Mouse (Mus musculus) ES-E14 (cell line): ENCODE data around the gene Dclre1b. TPM values are rescaled to one million over a fixed set of nuclear protein-coding genes. Genes with fewer than 3 reads are reported as not detected.
A peak's percentile ranks its signal among the peaks of the same experiment; 100 is the strongest.
"Not testable (repeated sequence)": the region's sequence is repeated elsewhere in the genome, so short reads cannot be mapped to it uniquely, and the experiment has no call there.

Experiments used
- DNase-seq: peaks from one replicate; pipeline ENCODE4 v3.0.0-alpha.2; 2013; ENCODE audit warnings: low read depth, low spot score
- H3K27ac ChIP-seq: 2 replicates; pipeline ENCODE4 v1.5.1; 2012; ENCODE audit warnings: low read depth, mild to moderate bottlenecking, low read length, moderate library complexity, mixed read lengths; ENCODE audit not compliant: poor library complexity, insufficient read depth, severe bottlenecking
- H3K36me3 ChIP-seq: 2 replicates; pipeline ENCODE4 v1.6.1; 2012; ENCODE audit warnings: mild to moderate bottlenecking, low read length, moderate library complexity, mixed read lengths; ENCODE audit not compliant: control insufficient read depth, poor library complexity, insufficient read depth, severe bottlenecking
- H3K4me1 ChIP-seq, 2 experiments: fragments of 150-350 bp in 1 of 2; sonication (generic) in 1 of 2; 2 replicates each; pipeline ENCODE4 v1.6.1; 2012; ENCODE audit warnings: low read length in 2 of 2, mild to moderate bottlenecking in 1 of 2, mixed read lengths in 1 of 2; ENCODE audit not compliant: control insufficient read depth in 2 of 2, insufficient read depth in 2 of 2, poor library complexity in 1 of 2
- H3K4me3 ChIP-seq, 2 experiments: fragments of 150-350 bp in 1 of 2; sonication (generic) in 1 of 2; 2 replicates each; pipeline ENCODE4 v1.5.1; 2012; ENCODE audit warnings: low read length in 2 of 2, low read depth in 1 of 2, mild to moderate bottlenecking in 1 of 2, mixed read lengths in 1 of 2; ENCODE audit not compliant: insufficient read depth in 1 of 2, poor library complexity in 1 of 2, severe bottlenecking in 1 of 2
- H3K9ac ChIP-seq: 2 replicates; pipeline ENCODE4 v1.6.1; 2012; ENCODE audit warnings: low read depth, mild to moderate bottlenecking, low read length, mixed read lengths; ENCODE audit not compliant: poor library complexity, insufficient read depth, severe bottlenecking
- H3K9me3 ChIP-seq: fragments of 150-350 bp; sonication (generic); 2 replicates; pipeline ENCODE4 v1.6.1; 2012; ENCODE audit warnings: low read depth, mild to moderate bottlenecking, low read length; ENCODE audit not compliant: control insufficient read depth, insufficient read depth
- CHD2 ChIP-seq: IDR thresholded peaks from 2 replicates; pipeline ENCODE4 v1.6.1; 2014; ENCODE audit warnings: mild to moderate bottlenecking, low read depth, low read length, inconsistent platforms
- HCFC1 ChIP-seq: IDR thresholded peaks from 2 replicates; pipeline ENCODE4 v1.6.1; 2012; ENCODE audit warnings: low read length, inconsistent platforms, borderline replicate concordance; ENCODE audit not compliant: insufficient read depth
- MAFK ChIP-seq: IDR thresholded peaks from 2 replicates; pipeline ENCODE4 v1.6.1; 2014; ENCODE audit warnings: mild to moderate bottlenecking, low read depth, low read length, inconsistent platforms; ENCODE audit not compliant: insufficient read depth
- ZC3H11A ChIP-seq: IDR thresholded peaks from 2 replicates; pipeline ENCODE4 v1.6.1; 2012; ENCODE audit warnings: low read depth, mild to moderate bottlenecking, inconsistent platforms, low read length, borderline replicate concordance
- ZNF384 ChIP-seq: IDR thresholded peaks from 2 replicates; pipeline ENCODE4 v1.6.1; 2012; ENCODE audit warnings: low read depth, low read length, inconsistent platforms
- in situ Hi-C, 2 experiments: fragments of 600-800 bp; cut with MboI; formaldehyde crosslinking; loops; one replicate each; pipeline ENCODE4 v1.15.1; 2025; ENCODE audit warnings: low sequenced_read_pairs in 2 of 2, inconsistent platforms in 1 of 2; ENCODE audit not compliant: unreplicated experiment in 2 of 2
- total RNA-seq: library from RNA; depleted of rRNA; stranded (reverse); fragments of 300-350 nt; gene quantifications from 2 replicates; pipeline ENCODE4 v1.2.3, GENCODE M21; 2012

The Dclre1b gene
- total RNA-seq, 1 experiment = 8.2 TPM

DNA sequence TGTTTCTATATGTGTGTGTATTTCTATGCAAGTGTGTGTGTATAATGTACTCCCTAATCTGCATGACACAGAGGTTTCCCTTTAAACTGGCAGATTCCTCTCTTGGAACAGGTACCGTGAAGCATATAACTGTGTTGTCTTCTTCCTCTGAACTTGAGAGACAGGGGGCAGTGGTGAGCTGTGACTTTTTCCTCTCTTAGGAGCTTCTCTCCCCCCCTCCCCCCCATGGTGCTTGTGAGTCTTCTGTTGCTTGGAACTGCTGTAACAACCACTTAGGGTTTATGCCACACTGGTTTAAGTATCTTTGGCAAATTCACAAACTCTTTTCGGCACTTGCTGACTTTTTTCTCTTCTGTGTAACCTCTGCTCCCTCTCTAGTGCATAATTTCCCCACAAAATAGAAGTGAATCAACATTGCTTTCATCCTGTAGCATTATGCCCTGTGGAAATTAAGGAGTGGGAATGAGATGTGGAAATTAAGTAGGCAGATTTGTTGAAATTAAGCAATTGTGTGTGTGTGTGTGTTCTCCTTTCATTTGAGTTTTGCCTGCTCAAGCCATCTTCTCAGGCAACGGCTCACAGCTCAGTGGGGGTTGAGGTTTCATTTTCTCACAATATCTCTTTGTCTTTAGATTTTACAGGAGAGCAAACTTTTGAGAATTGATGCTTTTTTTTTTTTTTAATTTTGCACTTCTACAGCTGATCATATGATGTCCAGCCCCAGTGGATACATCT lies 43.5 kb upstream of the Dclre1b start:
- in situ Hi-C loops = no loop called here
- TF ChIP-seq CHD2 (no peak), ZNF384 (no peak), HCFC1 (no peak), ZC3H11A (no peak)
- H3K4me1 ChIP-seq = peaks cover 0 to 3% of the 10 kb centered on the region in 2 experiments; a peak in 2 of 4 replicates
- no peak overlapping the region for H3K9ac ChIP-seq
- no peaks in the 10 kb centered on the region for H3K9me3 ChIP-seq
- no peak overlapping the region for H3K27ac ChIP-seq
- H3K4me3 ChIP-seq = no peak overlapping the region
- peak; percentile 81 for DNase-seq
- no peaks in the 10 kb centered on the region for H3K36me3 ChIP-seq

DNA sequence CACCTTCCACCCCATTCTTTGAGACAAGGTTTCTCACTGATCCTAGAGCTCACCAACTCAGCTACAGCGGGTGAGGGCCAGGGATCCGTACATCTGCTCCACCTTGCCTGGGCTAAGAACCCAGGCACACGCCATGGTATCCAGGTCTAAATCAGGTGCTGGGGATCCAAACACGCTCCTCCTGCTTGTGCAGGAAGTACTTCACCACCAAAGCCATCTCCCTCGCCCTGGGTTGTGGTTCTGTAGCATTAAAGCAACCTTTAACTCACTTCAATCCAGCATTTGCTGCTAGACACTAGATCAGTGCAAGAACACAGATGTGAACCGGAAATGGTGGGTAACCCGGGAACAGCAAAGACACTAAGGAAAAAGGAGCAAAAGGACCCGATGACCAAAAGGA lies 42.6 kb upstream of the Dclre1b start:
- Histone ChIP-seq H3K27ac (no peak overlapping the region), H3K4me3 (no peak overlapping the region), H3K36me3 (no peaks in the 10 kb centered on the region), H3K4me1 (peaks cover 0 to 3% of the 10 kb centered on the region in 2 experiments; a peak in 2 of 4 replicates), H3K9ac (no peak overlapping the region), H3K9me3 (no peaks in the 10 kb centered on the region)
- in situ Hi-C loops = no loop called here
- no peak for DNase-seq
- TF ChIP-seq HCFC1 (no peak), ZNF384 (no peak), ZC3H11A (no peak), CHD2 (no peak), MAFK (no peak)

DNA sequence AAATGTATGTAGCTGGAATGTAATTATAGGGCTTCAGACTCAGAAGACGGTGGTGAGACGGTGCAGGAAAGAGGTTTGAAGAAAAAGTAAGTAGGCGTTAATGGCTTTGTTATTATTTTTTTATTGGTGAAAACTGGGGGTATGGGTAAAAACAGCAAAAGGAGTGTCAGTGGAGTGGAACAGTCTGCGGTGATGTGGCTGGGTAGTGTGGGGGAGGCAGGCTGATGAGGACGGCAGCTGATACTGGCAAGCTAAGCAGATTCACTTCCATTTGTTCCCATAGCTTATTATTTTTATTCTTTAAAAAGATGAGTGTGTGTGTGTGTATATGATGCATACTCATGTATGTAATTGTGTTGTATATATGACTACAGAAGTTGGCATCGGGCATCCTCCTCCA lies 42.2 kb upstream of the Dclre1b start:
- TF ChIP-seq ZNF384 = no peak
- TF ChIP-seq HCFC1 = no peak
- TF ChIP-seq MAFK = no peak
- TF ChIP-seq ZC3H11A = no peak
- TF ChIP-seq CHD2 = no peak
- no peak overlapping the region for H3K9ac ChIP-seq
- in situ Hi-C loops = no loop called here
- no peaks in the 10 kb centered on the region for H3K9me3 ChIP-seq
- peaks cover 0 to 3% of the 10 kb centered on the region in 2 experiments; a peak in 2 of 4 replicates for H3K4me1 ChIP-seq
- H3K36me3 ChIP-seq = no peaks in the 10 kb centered on the region
- no peak overlapping the region for H3K27ac ChIP-seq
- no peak for DNase-seq
- H3K4me3 ChIP-seq = no peak overlapping the region

DNA sequence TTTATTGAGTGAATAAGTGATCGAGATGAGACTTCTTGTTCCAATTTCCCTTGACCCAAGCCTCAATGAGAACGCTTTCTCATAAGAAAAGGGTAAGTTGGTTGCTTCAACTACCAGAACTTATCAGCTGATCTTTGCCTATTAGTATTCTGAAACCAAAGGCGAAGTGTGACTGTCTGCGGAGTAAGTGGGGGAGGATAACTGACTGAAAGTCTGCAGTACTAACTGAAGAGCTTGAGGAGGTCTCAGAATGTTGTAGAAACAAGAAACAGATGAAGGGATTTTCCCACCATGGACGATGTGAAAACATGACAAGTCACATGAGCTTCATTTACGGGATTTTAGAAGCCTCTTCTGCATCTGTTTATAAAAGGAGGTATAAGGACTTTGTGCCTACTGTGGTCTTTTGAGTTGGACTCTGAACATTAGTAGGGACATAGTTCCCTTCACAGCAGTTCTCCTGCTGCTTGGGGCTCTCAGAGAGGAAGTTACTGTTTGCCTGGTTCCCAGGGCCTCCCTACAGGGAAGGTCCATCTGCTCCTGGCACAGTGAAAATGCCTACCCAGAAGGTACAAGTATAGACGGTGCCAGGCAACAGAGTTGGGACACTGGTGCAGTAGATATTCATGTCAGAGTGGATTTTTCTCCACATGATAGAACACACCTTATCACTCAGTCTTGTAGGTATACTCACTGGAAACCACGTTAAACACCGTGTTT lies 41.6 kb upstream of the Dclre1b start:
- H3K9ac ChIP-seq = no peak overlapping the region
- in situ Hi-C loops = no loop called here
- no peaks in the 10 kb centered on the region for H3K9me3 ChIP-seq
- DNase-seq = peak; percentile 46
- no peak overlapping the region for H3K27ac ChIP-seq
- H3K4me1 ChIP-seq = peaks cover 0 to 3% of the 10 kb centered on the region in 2 experiments; a peak in 2 of 4 replicates
- H3K4me3 ChIP-seq = no peak overlapping the region
- no peak for TF ChIP-seq ZC3H11A
- TF ChIP-seq HCFC1 = no peak
- TF ChIP-seq MAFK = no peak
- TF ChIP-seq ZNF384 = no peak
- TF ChIP-seq CHD2 = no peak; the same call in 1 of the 2 replicates
- no peaks in the 10 kb centered on the region for H3K36me3 ChIP-seq

DNA sequence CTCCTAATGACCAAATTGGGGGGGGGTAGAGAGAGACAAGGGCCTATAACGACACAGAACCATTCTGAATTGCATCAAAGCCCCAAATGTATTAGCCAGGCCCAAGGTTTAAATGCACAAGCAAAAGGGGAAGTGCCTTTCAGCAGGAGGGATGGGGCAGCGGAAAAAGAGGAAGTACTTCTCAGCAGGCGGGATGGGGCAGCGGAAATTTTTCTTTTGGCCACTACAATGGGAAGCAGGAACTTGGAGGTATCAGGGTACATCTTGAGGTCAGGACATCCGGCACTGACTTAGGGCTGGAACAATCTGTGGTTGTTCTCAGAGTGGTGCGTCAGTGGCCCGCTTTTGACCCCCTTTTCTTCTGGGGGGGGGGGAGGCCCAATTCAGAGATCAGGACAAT lies 31.7 kb upstream of the Dclre1b start:
- H3K4me1 ChIP-seq, H3K36me3 ChIP-seq, in situ Hi-C loops, H3K9me3 ChIP-seq, H3K9ac ChIP-seq, DNase-seq, H3K4me3 ChIP-seq: not testable (repeated sequence)
- peak overlapping the region; percentile 29 for H3K27ac ChIP-seq

DNA sequence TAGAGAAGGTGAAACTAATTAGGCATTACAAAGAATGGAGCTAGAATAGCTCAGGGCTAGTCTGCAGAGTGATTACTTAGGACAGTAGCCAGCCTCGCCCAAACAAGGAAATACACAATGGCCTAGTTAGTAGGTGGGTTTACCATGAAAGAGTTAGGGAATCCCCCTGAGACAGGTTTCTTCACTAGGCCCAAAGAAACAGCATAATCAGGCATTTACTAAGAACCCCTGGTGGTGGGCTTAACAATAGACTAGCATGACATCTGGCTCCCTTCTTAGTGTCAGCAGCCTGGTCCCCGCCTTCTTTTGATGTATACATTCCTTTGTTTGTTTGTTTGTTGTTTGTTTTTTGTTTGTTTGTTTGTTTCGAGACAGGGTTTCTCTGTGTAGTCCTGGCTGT lies 31.0 kb upstream of the Dclre1b start:
- DNase-seq, H3K9ac ChIP-seq, H3K4me3 ChIP-seq, H3K4me1 ChIP-seq, H3K9me3 ChIP-seq, in situ Hi-C loops, H3K36me3 ChIP-seq: not testable (repeated sequence)
- H3K27ac ChIP-seq = peak overlapping the region; percentile 29
